Mouse (Mus musculus) bone marrow macrophage, adult 2 months (primary cell): Measurements from ENCODE around the gene Gm42906.

Experiments
- CTCF ChIP-seq: IDR thresholded peaks from 2 replicates; pipeline ENCODE4 v1.5.1; 2012; ENCODE audit warnings: low read depth, mild to moderate bottlenecking, low read length, moderate library complexity
- POLR2A ChIP-seq: IDR thresholded peaks from 2 replicates; pipeline ENCODE4 v1.6.1; 2012; ENCODE audit warnings: mild to moderate bottlenecking, low read depth, low read length, borderline replicate concordance

DNA sequence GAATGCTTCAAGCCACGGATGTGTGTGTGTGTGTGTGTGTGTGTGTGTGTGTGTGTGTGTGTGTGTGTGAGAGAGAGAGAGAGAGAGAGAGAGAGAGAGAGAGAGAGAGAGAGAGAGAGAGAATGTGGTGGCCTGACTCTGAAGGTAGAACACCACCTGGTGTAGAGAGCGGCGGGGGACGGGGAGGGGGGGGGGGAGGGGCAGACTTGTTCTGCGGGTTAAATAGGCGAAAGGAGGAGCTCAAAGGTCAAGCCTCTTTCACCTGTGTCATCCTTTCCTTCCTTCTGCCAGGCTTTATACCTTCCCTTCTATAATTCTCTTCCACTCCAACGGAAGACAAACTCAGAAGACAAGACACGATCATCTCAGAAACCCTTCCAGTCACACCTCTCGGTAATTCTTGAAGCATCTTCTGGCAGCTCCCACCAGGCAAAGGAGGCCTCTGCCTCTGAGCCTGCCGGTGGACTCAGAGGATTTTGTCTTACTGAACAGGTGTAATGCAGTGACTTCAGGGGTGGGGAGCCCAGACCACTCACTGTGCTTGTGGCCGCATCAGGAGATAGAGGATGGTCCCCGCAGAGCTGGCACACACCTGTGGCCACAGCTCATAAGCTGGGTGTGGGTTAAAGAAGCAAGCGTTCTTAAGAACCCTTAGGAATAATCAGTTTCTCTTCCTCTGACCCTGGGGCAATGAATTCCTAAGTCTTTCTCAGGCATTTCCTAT lies 195.2 kb downstream of the Gm42906 start:
- TF ChIP-seq POLR2A (no peak), CTCF (no peak)
